ENCODE assay signal across 12 mouse cellular contexts in the genomic region with DNA sequence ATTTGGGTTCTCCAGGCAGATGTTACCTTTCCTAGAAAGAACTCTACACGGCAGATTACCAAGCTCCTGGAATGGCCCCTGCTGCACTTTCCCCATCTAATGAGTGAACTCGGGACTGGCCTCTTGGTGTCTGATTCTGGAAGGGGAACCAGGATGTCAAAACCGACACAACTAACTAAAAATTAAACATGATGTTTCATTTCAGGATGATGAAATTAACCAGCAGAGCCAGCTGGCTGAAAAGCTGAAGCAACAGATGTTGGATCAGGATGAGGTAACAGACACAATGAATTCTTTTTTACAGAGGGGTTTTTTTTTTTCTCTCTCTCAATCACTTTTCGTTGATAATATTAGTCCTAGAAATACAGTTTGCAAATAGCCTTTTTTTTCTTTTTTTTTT. TPM values are rescaled to one million over a fixed set of nuclear protein-coding genes. Genes with fewer than 3 reads are reported as not detected.
A peak's percentile ranks its signal among the peaks of the same experiment; 100 is the strongest.
DNase-seq lines count a peak whose midpoint lies in the region; ATAC-seq and TF ChIP-seq lines count a peak whose summit lies in the region.
"Had no signal": no experiment of that assay in that cellular context is flagged by ENCODE, and none has a peak within 500 bp of the region (broad histone marks: within the 10 kb centered on the region; RNA-seq: fewer than 3 reads in every experiment).

No protein-coding gene starts in this region.

- peak in 1 of 2 experiments; percentile 33 for DNase-seq in heart, adult 2 months
- no peak for DNase-seq in heart, embryonic 10.5 days (ENCODE audit: low spot score)
- DNase-seq in heart, postnatal 25 days (ENCODE audit: low spot score) = peak; percentile 24
- DNase-seq in stomach, postnatal 0 days (ENCODE audit: low spot score) = no peak
- DNase-seq in left cerebral cortex, adult 8-10 months (ENCODE audit: low spot score in 2 of 2) = no peak

- no peaks in the 10 kb centered on the region for H3K36me3 ChIP-seq in heart, adult 2 months (ENCODE audit: control insufficient read depth, insufficient read depth, low read length)
- H3K36me3 ChIP-seq in heart, embryonic 10.5 days = no peaks in the 10 kb centered on the region
- peaks cover 23% of the 10 kb centered on the region; the same call in 1 of the 2 replicates for H3K36me3 ChIP-seq in midbrain, embryonic 15.5 days (replicated peaks)
- peaks cover 67% of the 10 kb centered on the region for H3K36me3 ChIP-seq in midbrain, embryonic 13.5 days
- H3K36me3 ChIP-seq in stomach, postnatal 0 days (ENCODE audit: control insufficient read depth, insufficient read depth, low read length) = no peaks in the 10 kb centered on the region
- H3K36me3 ChIP-seq: intestine, embryonic 15.5 days; limb, embryonic 15.5 days had no signal

- 54% methylated on average over 4 of the region's 4 CpGs for WGBS in heart, adult 2 months
- 77% methylated on average over 4 of the region's 4 CpGs for WGBS in heart, embryonic 10.5 days
- WGBS in midbrain, embryonic 15.5 days = 79% methylated on average over 4 of the region's 4 CpGs
- WGBS in midbrain, embryonic 13.5 days = 82% methylated on average over 4 of the region's 4 CpGs
- WGBS in stomach, postnatal 0 days = 43% methylated on average over 4 of the region's 4 CpGs

- peak overlapping the region; percentile 5; the same call in 1 of the 2 replicates for H3K27ac ChIP-seq in heart, adult 2 months
- H3K27ac ChIP-seq in heart, embryonic 10.5 days = no peak overlapping the region
- no peak overlapping the region; the same call in 1 of the 2 replicates for H3K27ac ChIP-seq in midbrain, embryonic 15.5 days
- no peak overlapping the region for H3K27ac ChIP-seq in midbrain, embryonic 13.5 days
- no peak overlapping the region for H3K27ac ChIP-seq in stomach, postnatal 0 days (replicated peaks)
- H3K27ac ChIP-seq: intestine, embryonic 15.5 days; limb, embryonic 15.5 days; neural tube, embryonic 12.5 days had no signal

- no peaks in the 10 kb centered on the region for H3K79me2 ChIP-seq in heart, adult 2 months (replicated peaks; ENCODE audit: control insufficient read depth, insufficient read depth, low read length)

- H3K9me3 ChIP-seq in heart, embryonic 10.5 days = no peaks in the 10 kb centered on the region
- H3K9me3 ChIP-seq in midbrain, embryonic 15.5 days = no peaks in the 10 kb centered on the region
- H3K9me3 ChIP-seq in midbrain, embryonic 13.5 days = no peaks in the 10 kb centered on the region
- no peaks in the 10 kb centered on the region for H3K9me3 ChIP-seq in stomach, postnatal 0 days (ENCODE audit: control insufficient read depth, low read length)
- H3K9me3 ChIP-seq: intestine, embryonic 15.5 days; limb, embryonic 15.5 days; megakaryocyte, embryonic 14.5 days; neural tube, embryonic 12.5 days had no signal

- no peak overlapping the region for H3K4me3 ChIP-seq in heart, adult 2 months
- no peak overlapping the region for H3K4me3 ChIP-seq in heart, embryonic 10.5 days
- H3K4me3 ChIP-seq in midbrain, embryonic 15.5 days = no peak overlapping the region
- no peak overlapping the region for H3K4me3 ChIP-seq in midbrain, embryonic 13.5 days (replicated peaks)
- H3K4me3 ChIP-seq in stomach, postnatal 0 days (ENCODE audit: low read depth, low read length) = no peak overlapping the region
- H3K4me3 ChIP-seq: intestine, embryonic 15.5 days; limb, embryonic 15.5 days; neural tube, embryonic 12.5 days had no signal

- H3K27me3 ChIP-seq in heart, adult 2 months (ENCODE audit: control insufficient read depth, insufficient read depth, low read length) = no peaks in the 10 kb centered on the region
- H3K27me3 ChIP-seq in heart, embryonic 10.5 days (ENCODE audit: insufficient read depth, poor library complexity, severe bottlenecking) = no peaks in the 10 kb centered on the region
- no peaks in the 10 kb centered on the region for H3K27me3 ChIP-seq in midbrain, embryonic 15.5 days (replicated peaks)
- H3K27me3 ChIP-seq in midbrain, embryonic 13.5 days = no peaks in the 10 kb centered on the region
- no peaks in the 10 kb centered on the region for H3K27me3 ChIP-seq in stomach, postnatal 0 days (ENCODE audit: control insufficient read depth, insufficient read depth, low read length)
- H3K27me3 ChIP-seq: intestine, embryonic 15.5 days; limb, embryonic 15.5 days; neural tube, embryonic 12.5 days had no signal

- no peaks in the 10 kb centered on the region; the same call in 1 of the 2 replicates for H3K4me1 ChIP-seq in heart, adult 2 months (ENCODE audit: control insufficient read depth, insufficient read depth, low read length)
- H3K4me1 ChIP-seq in heart, embryonic 10.5 days = peaks cover 23% of the 10 kb centered on the region
- H3K4me1 ChIP-seq in midbrain, embryonic 15.5 days = peaks cover 26% of the 10 kb centered on the region
- peaks cover 27% of the 10 kb centered on the region for H3K4me1 ChIP-seq in midbrain, embryonic 13.5 days (replicated peaks)
- no peaks in the 10 kb centered on the region for H3K4me1 ChIP-seq in stomach, postnatal 0 days (replicated peaks; ENCODE audit: control insufficient read depth, insufficient read depth)
- H3K4me1 ChIP-seq: intestine, embryonic 15.5 days had no signal

- intact Hi-C loops in heart, adult 2 months (cut with DNase I) = loop anchor here (1.0 to 2.0 kb wide), 2 partner anchors 279 to 368 kb away; no protein-coding TSS in a partner anchor
- intact Hi-C loops in heart, postnatal 25 days (cut with DNase I) = loop anchor here (2.0 kb wide), 2 partner anchors 281 to 369 kb away; no protein-coding TSS in a partner anchor

- ATAC-seq in midbrain, embryonic 15.5 days (replicated peaks) = 0 out of 2 replicates have a peak, but pooled peaks have one; percentile 5
- no peak for ATAC-seq in midbrain, embryonic 13.5 days
- no peak; the same call in 1 of the 2 replicates for ATAC-seq in stomach, postnatal 0 days (ENCODE audit: low FRiP score, low TSS enrichment)
- no peak for ATAC-seq in CD4-positive, CD25-positive, alpha-beta regulatory T cell, adult 4 months

- no peak for TF ChIP-seq POLR2A in heart, adult 2 months (IDR thresholded peaks at IDR 0.05; ENCODE audit: insufficient read depth, low read depth, low read length)

- no peak overlapping the region for H3K4me2 ChIP-seq in midbrain, embryonic 15.5 days
- no peak overlapping the region for H3K4me2 ChIP-seq in midbrain, embryonic 13.5 days (replicated peaks)
- peak overlapping the region; percentile 42 for H3K4me2 ChIP-seq in stomach, postnatal 0 days (replicated peaks; ENCODE audit: low read depth)
- H3K4me2 ChIP-seq: intestine, embryonic 15.5 days; limb, embryonic 15.5 days; neural tube, embryonic 12.5 days had no signal

- TF ChIP-seq CTCF in heart, adult 2 months (IDR thresholded peaks at IDR 0.05) = no peak
- no peak for TF ChIP-seq CTCF in stomach, postnatal 0 days (IDR thresholded peaks at IDR 0.05; ENCODE audit: low read depth)

- no peak for TF ChIP-seq EP300 in heart, adult 2 months (IDR thresholded peaks at IDR 0.05; ENCODE audit: insufficient read depth, low read depth, low read length)
- TF ChIP-seq EP300 in stomach, postnatal 0 days (optimal IDR thresholded peaks at IDR 0.05) = no peak

- no peak overlapping the region for H3K9ac ChIP-seq in heart, adult 2 months (ENCODE audit: low read depth, low read length)
- H3K9ac ChIP-seq in midbrain, embryonic 15.5 days = no peak overlapping the region
- no peak overlapping the region for H3K9ac ChIP-seq in midbrain, embryonic 13.5 days (replicated peaks)
- H3K9ac ChIP-seq in stomach, postnatal 0 days (ENCODE audit: low read length) = no peak overlapping the region
- H3K9ac ChIP-seq: intestine, embryonic 15.5 days; limb, embryonic 15.5 days; neural tube, embryonic 12.5 days had no signal

RNA-seq across cellular contexts. Expression of a gene that starts 59.8 kb away (rescaled TPM):
- under 1 TPM in 1 of 2 experiments, not detected in 1; 0.10 TPM for total RNA-seq in heart, adult 2 months (2021)
- polyA plus RNA-seq in heart, adult 2 months (2012; rRNA removed) = 0.25 TPM in 1 of 2 replicates, not detected in the other
- 2.0 TPM in 2 replicates for polyA plus RNA-seq in heart, embryonic 10.5 days (2016; fragmentation: Nextera tagmentation; extraction: Ambion mirVana)
- polyA plus RNA-seq in midbrain, embryonic 15.5 days (2015; fragmentation: Nextera tagmentation; extraction: Ambion mirVana) = 12.6 and 13.7 TPM in 2 replicates
- 2.6 and 3.3 TPM in 2 replicates for polyA plus RNA-seq in midbrain, embryonic 13.5 days (2015; fragmentation: Nextera tagmentation; extraction: Ambion mirVana)
- total RNA-seq in heart, postnatal 25 days (2021) = not detected
- polyA plus RNA-seq in stomach, postnatal 0 days (2015; fragmentation: Nextera tagmentation; extraction: Ambion mirVana) = 31.2 and 31.8 TPM in 2 replicates
- total RNA-seq in left cerebral cortex, adult 8-10 months (2022) = 10 to 100 TPM in 2 of 4 experiments, 1 to 10 TPM in 2; 9.0 to 10.3 (median 9.7) TPM
- under 1 TPM; 0.19 to 0.79 TPM for polyA plus RNA-seq in CD4-positive, CD25-positive, alpha-beta regulatory T cell, adult 4 months (2017; shearing (Covaris generic))
